Mouse (Mus musculus): Measurements from ENCODE around the gene Iqgap1.

- TF ChIP-seq CTCF (IDR thresholded peaks at IDR 0.05; ENCODE audit: borderline replicate concordance, extremely low read depth, insufficient read depth, insufficient read length) (no peak), POLR2A (IDR thresholded peaks at IDR 0.05; ENCODE audit: borderline replicate concordance, extremely low read depth, insufficient read depth, insufficient read length, poor library complexity, severe bottlenecking) (no peak)
Observed at GRCm38 (mm10) chr7:80842132-80842531, 16.4 kb upstream of the Iqgap1 start.

All from brain, embryonic 14.5 days (tissue).